In the genomic region with DNA sequence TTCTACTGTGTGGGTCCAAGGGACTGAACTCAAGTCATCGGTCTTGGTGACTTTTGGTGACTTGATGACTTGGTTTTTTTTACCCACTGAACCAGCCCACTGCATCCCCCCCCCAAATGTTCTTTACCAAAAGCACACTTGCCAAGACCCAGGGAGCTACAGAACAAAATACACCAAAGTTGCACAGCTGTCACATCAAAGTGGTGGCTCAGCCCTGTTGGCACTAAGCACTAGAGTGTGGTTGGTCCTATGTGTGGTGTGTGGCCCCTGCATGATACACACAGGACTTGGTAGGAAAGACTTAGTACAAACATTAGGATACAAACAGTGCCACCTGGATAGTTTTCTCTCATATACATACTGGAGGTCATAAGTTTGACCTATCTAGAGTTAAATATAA, we compare ENCODE assay signal across 25 mouse cellular contexts.
A peak's percentile ranks its signal among the peaks of the same experiment; 100 is the strongest.
DNase-seq lines count a peak whose midpoint lies in the region; ATAC-seq and TF ChIP-seq lines count a peak whose summit lies in the region.
"Had no signal": no experiment of that assay in that cellular context is flagged by ENCODE, and none has a peak within 500 bp of the region (broad histone marks: within the 10 kb centered on the region; RNA-seq: fewer than 3 reads in every experiment).

No protein-coding gene starts in this region.

- intact Hi-C loops in heart, postnatal 25 days (cut with DNase I): no loop called here

- no peak for TF ChIP-seq CTCF in thymus, adult 2 months (IDR thresholded peaks at IDR 0.05; ENCODE audit: borderline replicate concordance, control insufficient read depth, extremely low read depth, insufficient read depth, low read length, poor library complexity)

- no peak overlapping the region for H3K4me3 ChIP-seq in heart, embryonic 15.5 days
- H3K4me3 ChIP-seq in brown adipose tissue, adult 24 weeks (ENCODE audit: insufficient read depth, low read depth, low read length): no peak overlapping the region
- H3K4me3 ChIP-seq in thymus, adult 2 months (ENCODE audit: control insufficient read depth, insufficient read depth, low read length): no peak overlapping the region
- H3K4me3 ChIP-seq in limb, embryonic 10.5 days: no peak overlapping the region
- H3K4me3 ChIP-seq in forebrain, embryonic 13.5 days: no peak overlapping the region
- H3K4me3 ChIP-seq: embryonic facial prominence, embryonic 10.5 days; embryonic facial prominence, embryonic 15.5 days; forebrain, embryonic 12.5 days; hindbrain, embryonic 10.5 days; hindbrain, embryonic 15.5 days; layer of hippocampus, adult 2 months; left cerebral cortex, adult 2 months; limb, embryonic 13.5 days; lung, embryonic 15.5 days; midbrain, embryonic 12.5 days had no signal

- no peak overlapping the region for H3K9ac ChIP-seq in heart, embryonic 15.5 days
- no peak overlapping the region for H3K9ac ChIP-seq in forebrain, embryonic 13.5 days
- H3K9ac ChIP-seq: embryonic facial prominence, embryonic 15.5 days; forebrain, embryonic 12.5 days; hindbrain, embryonic 15.5 days; limb, embryonic 13.5 days; lung, embryonic 15.5 days; midbrain, embryonic 12.5 days had no signal

- H3K9me3 ChIP-seq in heart, embryonic 15.5 days (replicated peaks): no peaks in the 10 kb centered on the region
- no peaks in the 10 kb centered on the region for H3K9me3 ChIP-seq in limb, embryonic 10.5 days (replicated peaks)
- no peaks in the 10 kb centered on the region for H3K9me3 ChIP-seq in forebrain, embryonic 13.5 days (replicated peaks)
- H3K9me3 ChIP-seq: embryonic facial prominence, embryonic 10.5 days; embryonic facial prominence, embryonic 15.5 days; forebrain, embryonic 12.5 days; hindbrain, embryonic 10.5 days; hindbrain, embryonic 15.5 days; limb, embryonic 13.5 days; lung, embryonic 15.5 days; midbrain, embryonic 12.5 days had no signal

- DNase-seq in heart, postnatal 25 days (ENCODE audit: low spot score): no peak
- peak; percentile 30 for DNase-seq in thymus, adult 2 months
- peak; percentile 38 for DNase-seq in thymus, postnatal 4 days
- no peak for DNase-seq in limb, embryonic 10.5 days (ENCODE audit: low spot score)
- DNase-seq: adrenal gland, postnatal 36 days; cerebellum, adult 8-10 months; cerebellum, postnatal 25 days; gastrocnemius, postnatal 36 days; kidney, adult 11 months; retina, postnatal 1 day had no signal

- no peak for ATAC-seq in heart, embryonic 15.5 days (replicated peaks; ENCODE audit: insufficient number of reproducible peaks, insufficient read depth, low FRiP score, low read depth)
- no peak for ATAC-seq in forebrain, embryonic 13.5 days

- H3K4me1 ChIP-seq in heart, embryonic 15.5 days (replicated peaks): peaks cover 27% of the 10 kb centered on the region
- peaks cover 8% of the 10 kb centered on the region; the same call in 1 of the 2 replicates for H3K4me1 ChIP-seq in brown adipose tissue, adult 24 weeks (ENCODE audit: control insufficient read depth, insufficient read depth, insufficient read length, low read length)
- H3K4me1 ChIP-seq in thymus, adult 2 months (replicated peaks; ENCODE audit: control insufficient read depth, insufficient read depth, low read length): peaks cover 15% of the 10 kb centered on the region
- H3K4me1 ChIP-seq in limb, embryonic 10.5 days: peaks cover 22% of the 10 kb centered on the region
- no peaks in the 10 kb centered on the region for H3K4me1 ChIP-seq in forebrain, embryonic 13.5 days
- H3K4me1 ChIP-seq: embryonic facial prominence, embryonic 15.5 days; midbrain, embryonic 12.5 days had no signal

- no peaks in the 10 kb centered on the region for H3K36me3 ChIP-seq in heart, embryonic 15.5 days
- H3K36me3 ChIP-seq in thymus, adult 2 months (ENCODE audit: control insufficient read depth, insufficient read depth, low read length): no peaks in the 10 kb centered on the region; the same call in 1 of the 2 replicates
- no peaks in the 10 kb centered on the region for H3K36me3 ChIP-seq in limb, embryonic 10.5 days
- no peaks in the 10 kb centered on the region for H3K36me3 ChIP-seq in forebrain, embryonic 13.5 days (ENCODE audit: poor library complexity, severe bottlenecking)
- H3K36me3 ChIP-seq: embryonic facial prominence, embryonic 10.5 days; embryonic facial prominence, embryonic 15.5 days; forebrain, embryonic 12.5 days; hindbrain, embryonic 10.5 days; hindbrain, embryonic 15.5 days; midbrain, embryonic 12.5 days had no signal

- H3K27me3 ChIP-seq in heart, embryonic 15.5 days: no peaks in the 10 kb centered on the region
- H3K27me3 ChIP-seq in thymus, adult 2 months (ENCODE audit: control insufficient read depth, insufficient read depth, low read length): no peaks in the 10 kb centered on the region
- H3K27me3 ChIP-seq in limb, embryonic 10.5 days (ENCODE audit: low read depth, poor library complexity, severe bottlenecking): no peaks in the 10 kb centered on the region
- no peaks in the 10 kb centered on the region for H3K27me3 ChIP-seq in forebrain, embryonic 13.5 days
- H3K27me3 ChIP-seq: embryonic facial prominence, embryonic 15.5 days; forebrain, embryonic 12.5 days; hindbrain, embryonic 15.5 days; limb, embryonic 13.5 days; lung, embryonic 15.5 days; midbrain, embryonic 12.5 days had no signal

- H3K27ac ChIP-seq in heart, embryonic 15.5 days: peak overlapping the region; percentile 3; the same call in 1 of the 2 replicates
- H3K27ac ChIP-seq in brown adipose tissue, adult 24 weeks (replicated peaks; ENCODE audit: low read depth, low read length): 0 out of 2 replicates have a peak overlapping the region, but pooled peaks have one; percentile 13
- H3K27ac ChIP-seq in thymus, adult 2 months (ENCODE audit: control insufficient read depth, insufficient read depth, low read length): no peak overlapping the region
- no peak overlapping the region for H3K27ac ChIP-seq in limb, embryonic 10.5 days
- no peak overlapping the region for H3K27ac ChIP-seq in forebrain, embryonic 13.5 days
- H3K27ac ChIP-seq: embryonic facial prominence, embryonic 10.5 days; embryonic facial prominence, embryonic 15.5 days; forebrain, embryonic 12.5 days; hindbrain, embryonic 10.5 days; hindbrain, embryonic 15.5 days; layer of hippocampus, adult 2 months; left cerebral cortex, adult 2 months; limb, embryonic 13.5 days; lung, embryonic 15.5 days; midbrain, embryonic 12.5 days; stomach, postnatal 0 days had no signal

- WGBS in heart, embryonic 15.5 days: 91% methylated on average over 1 of the region's 1 CpGs
- WGBS in thymus, adult 2 months: 49% methylated on average over 1 of the region's 1 CpGs
- 91% methylated on average over 1 of the region's 1 CpGs for WGBS in limb, embryonic 10.5 days
- 93% methylated on average over 1 of the region's 1 CpGs for WGBS in forebrain, embryonic 13.5 days

- no peak overlapping the region for H3K4me2 ChIP-seq in heart, embryonic 15.5 days
- H3K4me2 ChIP-seq in forebrain, embryonic 13.5 days: no peak overlapping the region
- H3K4me2 ChIP-seq: embryonic facial prominence, embryonic 15.5 days; forebrain, embryonic 12.5 days; hindbrain, embryonic 15.5 days; limb, embryonic 13.5 days; liver, embryonic 11.5 days; lung, embryonic 15.5 days; midbrain, embryonic 12.5 days had no signal

- TF ChIP-seq POLR2A in thymus, adult 2 months (IDR thresholded peaks at IDR 0.05; ENCODE audit: control insufficient read depth, extremely low read depth, insufficient read depth, low read length, poor library complexity): no peak

Comparison
In these comparisons a context has a peak if more than half of its experiments do, and no peak if none do; other contexts are left out.
1. H3K27ac ChIP-seq: peak in heart, embryonic 15.5 days (single experiment) and brown adipose tissue, adult 24 weeks (single experiment); none in thymus, adult 2 months (single experiment), limb, embryonic 10.5 days (single experiment) and forebrain, embryonic 13.5 days (single experiment).
2. DNase-seq: peak in thymus, adult 2 months (single experiment) and thymus, postnatal 4 days (single experiment); none in heart, postnatal 25 days (single experiment) and limb, embryonic 10.5 days (single experiment).